Mouse (Mus musculus) retina, postnatal 1 day (tissue): Measurements from ENCODE around the gene Sms.

Experiments used
- DNase-seq: peaks from one replicate; pipeline ENCODE4 v3.0.0-alpha.2; 2012

The Sms gene

DNA sequence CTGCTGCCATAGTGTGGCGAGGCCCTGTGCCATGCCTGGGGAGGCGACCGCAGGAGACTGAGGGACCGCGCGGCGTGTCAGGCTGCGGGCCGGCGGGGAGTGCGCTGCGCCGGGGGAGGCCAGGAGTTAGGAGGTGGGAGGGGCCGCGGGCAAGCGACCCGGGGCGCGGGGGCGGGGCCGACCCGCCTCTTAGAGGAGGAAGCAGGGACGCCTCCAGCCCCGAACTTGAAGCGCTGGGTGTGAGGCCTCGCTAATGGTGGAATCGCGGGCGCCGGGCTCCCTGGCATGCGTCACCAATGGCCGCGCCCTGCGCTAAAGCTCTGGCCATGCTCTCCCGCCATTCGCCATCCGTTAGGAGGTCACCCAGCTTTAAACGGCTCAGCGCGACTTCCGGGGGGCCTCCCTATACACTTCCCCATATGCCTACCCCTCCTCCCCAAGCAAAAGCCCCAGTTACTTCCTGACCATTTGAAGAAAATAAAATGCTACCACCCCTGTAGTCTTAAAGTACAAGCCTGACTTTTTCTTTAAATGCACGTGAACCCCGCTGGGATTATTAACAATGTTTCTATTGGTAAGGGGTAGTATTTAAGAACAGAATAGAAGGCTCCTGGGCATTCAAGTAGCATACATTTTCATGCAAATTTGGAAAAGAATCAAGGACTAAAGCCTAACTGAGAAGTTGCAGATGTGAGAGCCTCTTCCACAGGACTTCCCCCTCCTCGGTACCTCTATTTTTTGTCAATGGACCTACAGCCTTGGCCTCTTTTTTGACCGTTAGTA is at the start of gene Sms:
TSS of gene Sms (minus strand) at position 344 of the 783 bp plus-strand sequence.
- DNase-seq = peak; percentile 81

DNA sequence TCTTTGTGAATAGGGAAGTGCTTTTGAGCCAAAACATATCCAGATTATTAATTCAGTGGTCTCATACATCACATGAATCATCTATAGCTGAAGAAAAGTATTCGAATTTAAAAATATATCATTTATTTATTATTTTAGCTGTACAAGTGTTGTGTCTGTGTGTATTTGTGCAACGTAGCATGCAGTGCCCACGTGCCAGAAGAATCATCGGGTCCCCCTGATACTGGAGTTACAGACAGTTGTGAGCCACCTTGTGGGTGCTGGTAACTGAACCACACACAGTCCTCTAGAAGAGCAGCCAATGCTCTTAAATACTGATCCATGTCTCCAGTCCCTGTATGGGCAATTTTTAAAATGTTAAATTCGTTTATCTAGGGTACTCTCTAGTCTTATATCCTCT is 14.3 kb upstream of the Sms start:
- DNase-seq = no peak

DNA sequence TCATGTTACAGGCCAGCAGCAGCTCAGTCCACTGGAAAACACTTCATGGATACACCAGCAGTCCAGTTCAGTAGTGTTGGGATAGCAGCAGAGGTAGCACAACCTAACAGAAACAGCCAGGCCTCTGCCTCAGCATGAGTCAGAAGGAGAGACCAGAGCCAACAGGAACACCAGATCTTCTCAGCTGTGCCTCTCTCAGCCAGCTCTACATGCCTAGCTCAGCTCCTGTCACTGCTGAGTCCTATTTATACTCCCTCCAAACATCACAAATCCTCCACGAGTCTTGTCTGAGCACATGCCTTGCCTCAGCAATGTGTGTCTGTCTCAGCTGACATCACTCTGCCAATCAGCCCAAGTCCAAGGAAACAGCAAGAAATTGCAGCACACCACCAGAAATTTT is 12.4 kb upstream of the Sms start:
- no peak for DNase-seq

DNA sequence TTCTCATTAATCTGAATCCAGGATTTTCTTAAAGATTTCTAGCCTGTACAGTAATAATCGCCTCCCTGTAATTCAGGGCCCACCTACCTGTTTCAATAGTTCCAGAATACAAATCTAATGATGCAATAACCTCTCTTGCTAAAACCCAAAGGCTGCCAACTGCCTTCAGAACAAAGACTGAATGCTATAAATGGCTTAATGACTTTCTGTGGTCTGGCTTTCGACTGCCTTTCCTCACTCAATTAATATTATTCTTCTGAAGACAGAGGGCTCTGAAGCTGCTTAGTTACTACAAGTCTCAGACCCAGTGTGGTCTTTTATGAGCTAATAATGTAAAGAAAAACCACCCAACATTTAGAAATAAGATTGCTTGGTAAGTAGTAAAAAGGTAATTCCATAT is 9.8 kb upstream of the Sms start:
- no peak for DNase-seq

DNA sequence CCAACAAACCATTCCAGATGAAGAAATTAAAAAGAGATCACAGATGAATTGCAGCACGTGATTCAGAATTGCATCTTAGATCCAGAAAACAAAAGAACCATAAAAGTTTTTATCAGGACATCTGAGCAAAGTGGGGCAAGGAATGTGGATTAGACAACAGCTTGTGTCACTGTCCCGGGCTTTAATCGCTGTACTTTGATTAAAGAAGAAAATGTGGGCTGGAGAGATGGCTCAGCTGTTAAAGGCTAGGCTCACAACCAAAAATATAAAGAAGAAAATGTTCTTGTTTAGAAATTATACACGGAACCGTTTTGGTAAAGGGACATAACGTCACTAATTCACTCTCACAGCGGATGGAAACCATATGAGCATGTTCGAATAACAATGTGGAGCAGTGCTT is 7.9 kb upstream of the Sms start:
- no peak for DNase-seq

DNA sequence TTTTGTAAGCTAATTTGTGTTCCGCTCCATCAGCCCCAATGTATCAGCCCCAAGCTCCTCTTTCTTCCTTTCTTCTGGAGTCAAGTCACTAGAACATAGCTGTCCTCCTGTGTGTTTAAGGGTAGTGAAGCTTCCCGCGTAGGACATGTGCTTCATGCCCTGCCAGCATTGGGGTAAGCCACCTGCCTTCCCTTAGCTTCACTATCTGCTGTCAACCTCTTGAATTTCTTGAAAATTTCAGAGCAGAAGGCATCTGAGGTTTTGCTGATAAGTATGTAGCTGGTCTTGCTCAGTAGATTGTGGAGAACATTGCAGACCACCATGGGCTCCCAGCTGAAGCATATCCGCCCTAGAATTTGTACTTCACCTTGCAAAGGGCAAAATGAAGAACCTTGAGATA is 1.1 kb upstream of the Sms start:
- DNase-seq = no peak

DNA sequence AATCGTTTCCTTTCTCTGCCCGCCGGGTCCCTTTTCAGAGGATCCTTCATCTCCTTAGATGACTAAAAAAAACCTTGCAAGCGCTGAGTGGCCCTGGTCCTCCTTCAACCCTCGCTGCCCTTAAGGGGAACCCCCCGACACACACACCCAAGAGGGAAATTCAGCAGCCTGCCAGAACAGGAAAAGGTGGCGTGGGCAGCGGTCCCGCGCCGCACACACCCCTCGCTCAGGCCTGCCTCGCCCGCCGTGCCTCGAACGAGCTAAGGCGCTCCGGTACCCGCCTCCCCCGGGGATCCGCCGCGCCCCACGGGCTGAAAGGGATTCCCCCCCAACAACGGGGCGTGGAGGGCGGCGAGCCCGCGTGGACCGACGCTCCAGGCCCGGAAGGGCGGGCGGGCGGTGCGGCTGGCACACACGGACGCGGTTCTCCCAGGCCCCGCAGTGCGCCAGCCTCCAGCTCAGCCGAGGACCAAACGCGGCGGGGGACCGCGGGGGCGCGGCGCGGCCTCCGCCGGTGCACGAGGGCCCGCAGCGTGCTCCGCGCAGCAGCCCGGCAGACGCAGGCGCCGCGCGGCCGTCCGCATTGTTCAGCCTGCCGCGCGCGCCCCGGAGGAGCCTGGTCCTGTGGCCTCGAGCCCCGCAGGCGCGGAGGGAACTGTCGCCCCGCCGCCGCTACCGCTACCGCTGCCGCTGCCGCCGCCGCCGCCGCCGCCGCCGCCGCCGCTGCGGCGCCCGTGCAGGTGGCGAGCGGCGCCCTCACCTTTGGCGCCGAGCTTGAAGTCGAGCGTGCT is 747 bp downstream of the Sms start:
- DNase-seq = peak; percentile 66

DNA sequence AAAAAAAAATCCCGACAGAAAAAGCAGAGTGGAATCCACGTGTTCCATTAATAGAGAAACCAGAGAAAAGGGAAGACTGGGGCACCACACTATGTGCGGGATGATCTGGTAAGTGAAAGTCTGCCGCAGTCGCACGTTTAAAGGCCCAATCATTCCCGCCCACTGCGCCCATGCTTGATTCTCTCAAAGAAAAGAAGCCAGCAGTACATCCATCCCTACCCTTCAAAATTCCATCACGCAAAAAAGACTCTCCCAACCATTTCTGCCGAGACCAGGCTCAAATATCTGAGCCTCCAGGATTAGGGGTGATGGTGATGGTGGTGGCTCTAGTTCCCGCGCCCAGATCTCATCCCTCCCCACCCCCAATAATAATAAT is 1.3 kb downstream of the Sms start:
- DNase-seq = peak; percentile 29

DNA sequence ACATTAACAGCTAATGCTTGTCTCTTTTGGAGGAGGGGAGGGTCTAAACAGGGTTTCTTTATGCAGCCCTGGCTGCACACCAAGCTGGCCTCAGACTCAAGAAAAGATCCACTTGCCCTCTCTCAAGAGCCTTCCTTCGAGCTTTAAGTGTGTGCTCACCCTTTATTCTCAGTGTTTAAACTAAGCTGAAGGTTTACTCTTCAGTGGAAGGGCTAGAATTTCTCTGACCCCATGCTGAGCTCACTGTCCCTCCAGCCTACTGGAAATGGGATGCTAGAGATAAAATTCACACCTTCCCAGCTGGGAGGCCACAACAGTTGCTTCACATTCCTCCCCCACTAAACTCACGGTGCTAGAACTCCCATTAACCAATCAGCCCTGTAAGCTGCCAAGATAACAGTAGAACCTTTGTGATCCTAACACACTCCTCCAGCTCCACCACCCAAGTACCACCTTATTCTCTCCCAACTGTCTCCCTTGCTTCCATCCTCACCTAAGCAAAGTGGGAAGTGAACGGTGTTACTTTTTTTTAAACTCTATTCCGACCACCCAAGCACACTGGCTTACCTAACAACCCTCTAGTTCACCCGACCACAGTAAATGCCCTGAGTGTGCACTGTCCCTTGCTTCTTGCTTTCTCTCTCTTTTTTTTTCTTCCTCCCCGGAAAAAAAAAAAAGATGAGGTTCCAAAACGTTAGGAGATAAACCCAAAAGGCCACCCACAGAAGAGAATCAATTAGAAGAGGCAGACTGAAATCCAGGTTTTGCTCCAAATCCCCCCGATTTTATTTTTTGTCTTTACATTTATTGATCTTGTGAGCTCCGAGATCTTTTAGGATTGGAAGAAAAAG is 2.0 kb downstream of the Sms start:
- peak; percentile 40 for DNase-seq

DNA sequence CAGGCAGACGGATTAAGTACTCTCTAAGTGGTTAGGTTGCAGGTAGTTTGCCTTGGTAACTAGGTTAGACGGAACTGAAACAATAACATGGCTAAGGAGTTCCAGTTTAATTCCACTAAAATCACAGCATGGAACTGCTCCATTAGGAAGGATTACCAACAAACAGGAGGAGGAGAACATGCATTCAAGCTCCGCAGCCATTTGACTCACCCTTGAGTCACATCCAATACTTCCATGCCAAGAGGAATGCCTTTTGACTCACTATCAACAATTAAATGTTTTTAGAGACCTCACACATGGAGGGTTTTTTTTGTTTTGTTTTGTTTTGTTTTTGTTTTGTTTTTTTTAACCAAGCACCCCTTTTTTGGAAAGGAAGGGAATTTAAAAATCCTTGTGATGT is 3.3 kb downstream of the Sms start:
- DNase-seq = no peak

DNA sequence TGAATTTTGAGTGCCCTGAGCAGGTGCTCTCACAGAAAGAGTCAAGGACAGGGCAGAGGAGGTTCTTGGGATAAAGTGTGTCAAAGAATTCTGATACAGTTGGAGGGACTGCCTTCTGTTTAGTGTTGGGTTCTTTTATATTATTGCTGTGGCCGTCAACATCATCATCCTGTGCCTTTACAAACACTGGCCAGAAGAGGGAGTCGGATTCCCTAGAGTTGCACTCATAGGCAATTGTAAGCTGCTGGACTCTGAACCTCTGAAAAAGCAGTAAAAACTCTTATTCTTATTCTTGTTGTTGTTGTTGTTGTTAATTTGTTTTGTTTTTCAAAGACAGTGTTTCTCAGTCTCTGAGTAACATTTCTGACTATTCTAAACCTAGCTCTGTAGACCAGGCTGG is 5.3 kb downstream of the Sms start:
- peak; percentile 51 for DNase-seq

DNA sequence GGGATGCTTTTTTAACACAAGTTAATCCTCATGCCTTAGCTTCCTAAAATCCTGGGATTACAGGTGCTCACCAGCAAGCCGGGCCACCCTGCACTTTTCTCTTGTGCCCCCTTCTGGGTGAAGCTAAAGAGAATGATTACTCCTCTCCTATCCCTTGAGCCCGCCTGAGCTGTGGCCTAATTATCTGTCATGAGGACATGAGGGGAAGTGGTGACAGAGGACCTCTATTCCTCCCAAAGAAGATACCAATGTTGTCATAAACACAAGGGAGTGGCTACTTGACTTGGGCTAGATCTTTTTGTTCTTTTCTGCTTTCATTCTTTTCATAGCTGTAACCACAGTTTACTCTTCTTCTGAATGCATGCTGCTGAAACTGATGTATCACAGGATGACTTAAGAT is 9.2 kb downstream of the Sms start:
- DNase-seq = no peak

DNA sequence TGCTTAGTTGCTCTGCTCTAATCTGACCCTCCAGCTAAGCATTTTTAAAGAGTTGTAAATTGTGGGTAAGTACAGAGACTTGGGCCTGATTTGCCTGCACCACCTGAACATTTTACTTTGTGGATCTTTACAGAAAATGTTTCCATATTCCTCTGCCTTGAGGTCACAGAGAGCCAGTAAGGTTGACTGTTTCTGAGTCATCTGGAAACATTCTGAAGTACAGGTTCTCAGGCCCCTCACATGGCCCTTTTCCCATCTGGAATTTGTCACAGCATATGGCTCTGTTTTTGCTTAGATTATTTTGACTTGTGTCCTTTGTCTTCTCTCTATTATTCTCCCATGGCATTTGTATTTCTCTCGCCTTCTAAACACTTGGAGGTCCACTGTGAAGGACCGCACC is 10.2 kb downstream of the Sms start:
- DNase-seq = no peak

DNA sequence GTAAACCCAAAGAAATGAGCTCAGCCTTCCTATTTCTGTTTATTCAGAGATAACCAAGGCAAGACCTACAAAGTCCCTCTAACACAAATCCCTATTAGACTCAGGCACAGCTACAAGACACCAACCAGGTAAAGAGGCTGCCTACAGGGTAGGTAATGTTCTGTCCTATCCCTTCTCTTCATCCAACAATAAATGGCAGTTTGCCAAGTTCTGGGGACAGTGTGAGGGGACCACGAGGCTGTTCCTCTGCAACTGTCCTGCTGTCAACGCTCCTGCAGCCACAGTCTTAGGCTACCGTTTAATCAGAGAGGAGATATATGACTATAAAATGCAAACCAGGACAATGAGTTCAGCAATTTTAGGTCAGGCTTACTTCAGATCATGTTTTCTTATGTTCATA is 14.8 kb downstream of the Sms start:
- DNase-seq = peak; percentile 44

DNA sequence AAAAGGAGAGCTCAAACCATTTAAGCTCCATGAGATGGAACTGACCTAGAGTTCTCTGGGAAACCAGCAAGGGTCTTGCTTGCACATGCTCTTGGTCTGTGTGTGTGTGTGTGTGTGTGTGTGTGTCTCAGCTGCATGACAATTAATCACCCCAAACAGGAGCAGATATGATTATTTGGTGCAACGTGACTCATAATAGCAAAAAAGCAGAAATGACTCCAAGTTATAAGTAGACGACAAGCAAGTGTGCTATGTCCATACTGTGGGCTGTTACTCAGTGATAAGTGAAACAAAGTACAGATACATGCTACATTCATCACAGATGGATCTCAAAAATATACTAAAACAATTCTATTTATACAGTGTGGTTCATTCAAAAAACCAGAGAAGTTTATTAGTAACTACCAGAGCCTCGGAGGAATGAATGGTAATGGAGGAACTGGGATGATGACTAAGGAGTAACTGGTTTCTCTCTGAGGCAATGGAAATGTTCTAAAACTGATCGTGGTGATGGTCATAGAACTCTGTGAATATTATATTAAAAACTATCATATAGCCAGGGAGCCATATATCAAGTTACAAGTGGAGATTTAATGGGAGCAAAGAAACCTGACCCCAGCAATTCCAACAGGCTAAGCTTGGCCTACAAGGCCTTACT is 15.8 kb downstream of the Sms start:
- DNase-seq = no peak

DNA sequence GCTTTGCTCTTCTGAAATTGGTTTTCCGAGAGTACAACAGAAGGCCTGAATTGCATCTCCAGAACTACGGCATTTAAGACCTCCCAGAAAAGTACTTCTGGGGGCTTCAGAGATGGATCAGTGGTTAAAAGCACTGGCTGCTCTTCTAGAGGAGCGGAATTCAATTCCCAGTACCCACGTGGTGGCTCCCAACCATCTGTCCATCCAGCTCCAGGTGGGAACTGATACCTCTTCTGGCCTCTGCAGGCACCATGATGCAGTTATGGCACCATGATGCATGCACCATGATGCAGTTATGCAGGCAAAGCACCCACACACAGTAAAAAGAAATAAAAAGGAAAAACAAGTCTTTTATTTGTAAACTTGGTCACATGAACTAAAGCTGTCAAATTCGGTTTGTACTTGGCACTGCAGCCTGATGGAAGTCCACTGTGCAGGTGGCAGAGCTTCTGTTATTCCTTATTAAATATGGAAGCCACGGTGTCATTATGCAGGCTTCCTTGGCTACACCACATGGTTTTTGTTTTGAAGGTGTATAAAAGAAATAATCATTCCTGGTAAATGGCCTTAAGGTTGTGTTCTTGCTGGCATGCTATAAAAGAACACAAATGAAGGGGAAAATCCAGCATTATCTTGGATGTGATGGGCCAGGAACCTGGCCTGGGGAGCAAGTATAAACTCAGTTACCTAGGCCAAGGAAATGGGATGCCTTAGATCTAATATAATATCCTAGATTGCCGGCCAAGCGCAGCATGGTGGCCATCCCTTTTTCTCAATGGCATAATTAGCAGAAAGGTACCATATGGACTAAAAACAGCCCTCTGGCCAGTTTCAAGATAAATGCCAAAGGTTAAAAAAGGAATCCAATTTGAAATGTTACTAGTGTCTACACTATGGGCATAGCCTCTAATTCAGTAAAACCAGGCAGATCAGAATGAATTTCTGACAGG is 20.1 kb downstream of the Sms start:
- DNase-seq = no peak

DNA sequence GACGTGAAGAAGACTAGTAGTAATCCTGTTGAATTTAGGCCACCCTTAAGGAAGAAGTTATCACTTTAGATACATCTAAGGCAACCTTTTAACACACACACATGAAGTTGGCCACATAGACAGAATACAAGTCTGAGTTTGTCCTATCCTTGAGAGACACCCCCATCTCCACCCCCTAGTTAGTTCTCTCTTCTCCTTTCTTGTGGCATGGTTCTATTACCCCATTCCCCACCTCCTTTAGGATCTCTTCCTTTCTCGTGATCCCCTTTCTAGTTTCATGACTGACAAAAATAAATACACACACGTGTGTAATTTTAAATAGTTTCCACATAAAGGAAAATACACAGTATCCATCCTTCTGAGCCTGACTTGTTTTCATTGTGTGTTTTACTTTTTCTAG is 23.3 kb downstream of the Sms start:
- no peak for DNase-seq

DNA sequence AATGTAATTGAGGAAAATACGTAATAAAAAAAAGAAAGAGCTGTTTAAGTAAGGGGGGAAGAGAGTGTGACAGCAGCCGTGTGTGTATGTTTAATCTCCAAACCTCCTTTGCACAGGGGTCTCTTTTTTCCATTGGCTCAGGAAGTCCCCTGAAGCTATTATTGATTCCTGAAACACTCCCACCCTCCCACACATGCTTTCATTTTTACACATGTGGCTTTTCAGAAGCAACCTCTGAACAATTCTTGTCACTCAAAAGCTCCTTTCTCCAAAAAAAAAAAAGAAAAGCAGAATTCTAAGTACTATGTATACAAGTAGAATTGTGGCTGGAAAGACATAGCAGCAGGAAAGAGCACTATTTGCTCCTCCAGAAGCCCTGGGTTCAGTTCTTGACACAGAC is 24.0 kb downstream of the Sms start:
- no peak for DNase-seq

DNA sequence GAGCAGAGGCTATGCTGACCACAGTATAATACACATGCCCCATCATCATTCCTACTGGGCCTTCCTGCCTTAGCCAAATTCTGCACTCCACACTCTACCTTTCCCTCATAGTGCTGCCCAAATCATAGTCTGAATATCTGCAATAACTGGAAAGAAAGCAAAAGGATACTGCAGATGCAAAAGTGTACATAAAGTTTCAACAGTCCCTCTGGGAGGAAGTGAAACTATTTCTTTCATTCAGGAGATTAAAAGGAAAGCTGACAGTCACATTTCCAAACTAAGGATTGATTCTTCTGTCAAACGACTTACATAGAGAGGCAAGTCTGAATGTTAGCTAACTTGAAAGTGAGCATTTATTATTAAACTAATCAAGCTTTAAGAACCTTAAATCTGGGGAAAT is 26.1 kb downstream of the Sms start:
- DNase-seq = no peak

DNA sequence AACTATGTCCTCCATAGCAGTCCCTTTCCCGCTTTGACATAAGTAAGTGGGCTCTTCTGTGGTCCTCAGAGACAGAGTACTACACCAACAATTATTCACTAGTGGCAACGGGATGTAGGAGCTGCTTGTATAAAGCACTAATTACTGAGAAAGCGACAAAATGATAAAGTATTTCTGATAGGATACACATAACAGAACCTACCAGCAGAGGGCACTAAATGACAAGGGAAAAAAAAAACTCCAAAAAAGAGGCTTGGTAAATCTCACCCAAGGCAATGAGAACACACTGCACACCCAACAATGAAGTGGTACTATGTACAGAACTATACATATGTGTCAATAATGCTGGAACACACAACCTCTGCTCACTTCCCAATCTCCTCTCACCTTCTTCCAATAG is 29.4 kb downstream of the Sms start:
- DNase-seq = peak; percentile 47

DNA sequence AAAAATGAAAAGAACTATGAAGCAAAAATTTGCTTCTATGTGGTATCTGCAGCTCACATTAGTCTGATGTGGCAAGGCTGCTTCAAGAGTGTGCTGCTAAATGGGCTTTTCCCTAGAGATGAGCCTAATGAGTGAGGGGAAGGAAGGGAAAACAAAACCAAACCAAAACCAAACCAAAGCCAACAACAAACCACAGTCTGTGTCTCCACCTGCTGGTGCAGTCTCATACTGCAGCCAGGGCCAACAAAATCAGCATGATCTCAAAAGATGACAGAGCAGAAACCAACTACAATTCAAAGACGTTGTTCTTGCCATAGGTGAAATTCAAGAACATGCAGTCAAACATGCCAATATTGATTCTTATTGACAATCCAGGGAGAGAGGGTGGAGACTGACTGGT is 37.7 kb downstream of the Sms start:
- peak; percentile 68 for DNase-seq

DNA sequence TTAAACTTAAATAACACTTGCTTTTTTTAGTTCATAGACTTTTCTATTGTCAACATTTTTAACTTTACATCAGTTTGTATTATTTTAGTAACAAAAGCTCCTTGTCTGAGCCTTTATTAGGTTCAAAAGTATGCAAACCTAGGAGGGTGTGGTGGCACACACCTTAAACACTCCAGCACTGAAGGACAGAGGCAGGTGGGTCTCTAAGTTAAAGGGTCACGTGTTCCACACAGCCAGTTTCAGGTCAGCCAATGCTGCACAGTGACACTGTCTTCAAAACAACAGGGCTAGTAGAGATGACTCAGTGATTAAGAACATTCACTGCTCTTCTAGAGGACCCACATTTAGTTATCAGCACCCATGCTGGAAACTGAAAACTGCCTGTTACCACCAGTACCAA is 43.1 kb downstream of the Sms start:
- no peak for DNase-seq
